Mouse (Mus musculus) C2C12 (cell line): ENCODE results near the gene Drg1. TPM values are rescaled to one million over a fixed set of nuclear protein-coding genes. Genes with fewer than 3 reads are reported as not detected.

Source experiments
- H3K27me3 ChIP-seq: one replicate; pipeline ENCODE4 v1.6.1; 2011; ENCODE audit not compliant: control insufficient read depth, insufficient read depth, insufficient read length
- H3K36me3 ChIP-seq: one replicate; pipeline ENCODE4 v1.6.1; 2011; ENCODE audit not compliant: control insufficient read depth, insufficient read depth
- H3K4me3 ChIP-seq: one replicate; pipeline ENCODE4 v1.5.1; 2011; ENCODE audit warnings: mild to moderate bottlenecking, control low read depth; ENCODE audit not compliant: poor library complexity, insufficient read depth, severe bottlenecking
- H3K79me2 ChIP-seq: one replicate; pipeline ENCODE4 v1.6.1; 2011; ENCODE audit not compliant: control insufficient read depth, insufficient read depth
- H3K79me3 ChIP-seq: one replicate; pipeline ENCODE4 v1.6.1; 2011; ENCODE audit warnings: low read depth, control low read depth
- H3ac ChIP-seq: one replicate; pipeline ENCODE3; 2011; ENCODE audit warnings: low read depth; ENCODE audit not compliant: control insufficient read depth, insufficient read length
- CEBPB ChIP-seq: IDR thresholded peaks from one replicate; pipeline ENCODE4 v1.6.1; 2011; ENCODE audit warnings: low read depth, mild to moderate bottlenecking, control low read depth, moderate library complexity
- CTCF ChIP-seq: IDR thresholded peaks from one replicate; pipeline ENCODE4 v1.5.1; 2011; ENCODE audit not compliant: control insufficient read depth, insufficient read depth, insufficient read length
- FOSL1 ChIP-seq: IDR thresholded peaks from one replicate; pipeline ENCODE4 v1.8.0; 2011; ENCODE audit warnings: mild to moderate bottlenecking, low read length; ENCODE audit not compliant: poor library complexity, insufficient read depth, severe bottlenecking
- MAX ChIP-seq: IDR thresholded peaks from one replicate; pipeline ENCODE4 v1.6.1; 2011; ENCODE audit warnings: mild to moderate bottlenecking, control low read depth
- MYOD1 ChIP-seq: IDR thresholded peaks from one replicate; pipeline ENCODE4 v1.6.1; 2011; ENCODE audit warnings: low read depth; ENCODE audit not compliant: control insufficient read depth, insufficient read length
- MYOG ChIP-seq: IDR thresholded peaks from one replicate; pipeline ENCODE4 v1.6.1; 2011; ENCODE audit not compliant: control insufficient read depth, insufficient read length; ENCODE audit errors: extremely low read depth
- USF1 ChIP-seq: IDR thresholded peaks from one replicate; pipeline ENCODE4 v1.6.1; 2011; ENCODE audit warnings: low read depth, mild to moderate bottlenecking, control low read depth, moderate library complexity
- polyA plus RNA-seq: library from polyadenylated mRNA; unstranded; fragments of >200 nt; fragmentation: generic; extraction: Trizol; gene quantifications from one replicate; pipeline ENCODE4 v1.2.1, GENCODE M21; 2012; ENCODE audit warnings: missing spikeins

The Drg1 gene
- polyA plus RNA-seq, 1 experiment, result 136 TPM

DNA sequence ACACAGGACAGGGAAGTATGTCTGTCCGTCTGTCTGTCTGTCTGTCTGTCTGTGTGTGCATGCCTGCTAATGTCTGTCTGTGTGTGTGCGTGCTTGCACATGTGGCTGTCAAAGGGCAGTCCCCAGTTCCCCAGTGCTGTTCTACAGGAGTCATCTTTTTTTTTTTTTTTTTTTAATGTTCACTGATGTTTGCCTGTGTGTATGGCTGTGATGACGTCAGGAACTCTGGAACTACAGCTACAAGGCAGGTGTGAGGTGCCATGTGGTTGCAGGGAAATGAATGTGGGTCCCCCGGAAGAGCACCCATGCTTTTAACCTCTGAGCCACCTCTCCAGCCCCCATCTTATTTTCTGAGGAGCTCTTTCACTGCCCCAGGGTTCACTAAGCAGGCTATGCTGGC, 43.7 kb upstream of the Drg1 start:
- H3K36me3 ChIP-seq, result peaks cover 65% of the 10 kb centered on the region
- H3K79me3 ChIP-seq, result peaks cover 3% of the 10 kb centered on the region
- no peak overlapping the region for H3K4me3 ChIP-seq
- H3K79me2 ChIP-seq, result peaks cover 22% of the 10 kb centered on the region
- TF ChIP-seq USF1 (no peak), MYOG (no peak), FOSL1 (no peak), CEBPB (no peak), MYOD1 (no peak), CTCF (no peak), MAX (no peak)
- H3ac ChIP-seq, result no peak overlapping the region
- no peaks in the 10 kb centered on the region for H3K27me3 ChIP-seq

GRCm38 (mm10) chr11:3307875-3308274, 41.7 kb upstream of the Drg1 start:
- no peak for TF ChIP-seq MYOG
- TF ChIP-seq MYOD1, result no peak
- TF ChIP-seq USF1, result no peak
- no peak for TF ChIP-seq CEBPB
- no peak for TF ChIP-seq CTCF
- no peak for TF ChIP-seq MAX
- no peak for TF ChIP-seq FOSL1
- Histone ChIP-seq H3K4me3 (no peak overlapping the region), H3K27me3 (no peaks in the 10 kb centered on the region), H3K36me3 (peaks cover 83% of the 10 kb centered on the region), H3K79me2 (peaks cover 38% of the 10 kb centered on the region), H3K79me3 (peaks cover 3% of the 10 kb centered on the region), H3ac (no peak overlapping the region)

GRCm38 (mm10) chr11:3305821-3306220, 39.6 kb upstream of the Drg1 start:
- no peak overlapping the region for H3K4me3 ChIP-seq
- H3K27me3 ChIP-seq, result no peaks in the 10 kb centered on the region
- peaks cover 56% of the 10 kb centered on the region for H3K79me2 ChIP-seq
- peaks cover 11% of the 10 kb centered on the region for H3K79me3 ChIP-seq
- H3ac ChIP-seq, result no peak overlapping the region
- TF ChIP-seq MYOG (no peak), MAX (no peak), MYOD1 (no peak), USF1 (no peak), CEBPB (no peak), FOSL1 (no peak), CTCF (no peak)
- H3K36me3 ChIP-seq, result peaks cover 95% of the 10 kb centered on the region

DNA sequence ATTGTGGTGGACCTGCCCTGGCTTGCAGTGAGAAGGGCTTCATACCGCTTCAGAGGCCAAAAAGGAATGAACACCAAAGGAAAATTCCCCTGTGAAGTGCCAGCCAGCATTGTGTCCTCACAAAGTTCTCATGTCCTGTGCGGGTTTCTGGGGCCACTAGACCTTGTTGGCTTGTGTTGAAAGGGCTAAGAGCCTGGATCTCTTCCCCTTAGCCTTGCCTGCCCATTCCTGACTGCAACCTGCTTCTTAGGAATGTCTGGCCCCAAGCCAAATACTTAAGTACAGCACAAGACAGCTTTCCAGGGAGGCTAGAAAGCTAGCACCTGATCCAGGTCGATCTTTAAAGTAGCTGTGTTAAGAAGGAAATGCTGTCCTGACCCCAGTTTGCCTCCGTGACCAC, 36.6 kb upstream of the Drg1 start:
- Histone ChIP-seq H3K4me3 (no peak overlapping the region), H3K79me3 (peaks cover 12% of the 10 kb centered on the region), H3K27me3 (no peaks in the 10 kb centered on the region), H3K79me2 (peaks cover 70% of the 10 kb centered on the region), H3ac (no peak overlapping the region), H3K36me3 (peaks cover 96% of the 10 kb centered on the region)
- TF ChIP-seq CEBPB (no peak), FOSL1 (no peak), USF1 (no peak)

DNA sequence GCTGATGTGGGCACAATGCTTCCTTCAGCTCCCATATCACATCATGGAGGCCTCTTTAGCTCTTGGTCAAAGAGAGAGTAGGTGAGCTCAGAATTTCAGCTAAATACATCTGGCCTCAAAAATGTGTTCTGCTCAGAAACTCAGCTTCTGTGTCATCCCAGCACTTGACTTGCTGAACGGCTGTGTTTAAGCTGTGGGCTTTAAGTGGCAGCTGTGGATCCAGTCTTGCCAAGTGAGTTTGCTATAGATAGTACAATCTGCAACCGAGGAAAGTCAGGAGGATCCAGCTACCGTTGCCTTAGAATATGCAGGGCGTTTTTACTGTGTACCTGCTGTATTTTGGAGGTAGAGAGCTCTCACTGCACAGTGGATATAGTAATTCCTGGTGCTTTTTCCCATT, 36.2 kb upstream of the Drg1 start:
- H3K4me3 ChIP-seq, result no peak overlapping the region
- peaks cover 12% of the 10 kb centered on the region for H3K79me3 ChIP-seq
- peaks cover 93% of the 10 kb centered on the region for H3K36me3 ChIP-seq
- H3K27me3 ChIP-seq, result no peaks in the 10 kb centered on the region
- TF ChIP-seq MYOG, result no peak
- no peak for TF ChIP-seq MYOD1
- TF ChIP-seq FOSL1, result no peak
- no peak for TF ChIP-seq CEBPB
- no peak for TF ChIP-seq MAX
- TF ChIP-seq USF1, result no peak
- no peak for TF ChIP-seq CTCF
- H3K79me2 ChIP-seq, result peaks cover 70% of the 10 kb centered on the region
- H3ac ChIP-seq, result no peak overlapping the region

DNA sequence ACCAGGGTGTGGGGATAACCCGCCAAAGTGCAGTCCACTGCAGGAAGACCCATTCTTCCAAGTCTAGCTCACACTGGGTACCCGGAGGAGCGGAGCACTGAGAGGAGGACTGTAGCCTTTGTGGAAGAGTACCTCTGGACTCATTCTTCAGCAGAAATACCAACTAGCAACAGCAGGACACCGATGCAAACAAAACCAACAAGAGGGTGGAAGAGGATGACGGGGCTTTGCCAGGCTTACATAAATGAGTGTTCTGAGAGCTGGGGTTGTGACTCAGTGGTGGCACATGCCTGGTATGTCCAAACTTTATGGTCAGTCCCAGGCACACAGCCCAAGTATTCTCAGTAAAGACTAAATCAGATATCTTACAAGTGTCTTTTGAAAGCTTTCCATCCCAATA, 34.9 kb upstream of the Drg1 start:
- TF ChIP-seq MYOD1, result no peak
- TF ChIP-seq MAX, result no peak
- no peak for TF ChIP-seq MYOG
- TF ChIP-seq USF1, result no peak
- TF ChIP-seq CEBPB, result no peak
- TF ChIP-seq CTCF, result no peak
- TF ChIP-seq FOSL1, result no peak
- Histone ChIP-seq H3K4me3 (no peak overlapping the region), H3K27me3 (no peaks in the 10 kb centered on the region), H3K79me3 (peaks cover 19% of the 10 kb centered on the region), H3K79me2 (peaks cover 72% of the 10 kb centered on the region), H3K36me3 (peaks cover 93% of the 10 kb centered on the region), H3ac (no peak overlapping the region)
